Mouse (Mus musculus) megakaryocyte-erythroid progenitor cell, adult 5-6 weeks (primary cell): ENCODE measurements around the gene Atp2a1. TPM values are rescaled to one million over a fixed set of nuclear protein-coding genes. Genes with fewer than 3 reads are reported as not detected.

Source experiments
- ATAC-seq: replicated peaks from 2 replicates; pipeline ENCODE4 v1.8.0; 2016; ENCODE audit warnings: mild to moderate bottlenecking, inconsistent platforms; ENCODE audit not compliant: severe bottlenecking, poor library complexity, low FRiP score, low TSS enrichment
- total RNA-seq, 2 experiments: library from RNA; stranded (forward) in 1 of 2; stranded (reverse) in 1 of 2; fragments of 200-1000, 215-1000 nt in 1 of 2; fragments of >200 nt in 1 of 2; fragmentation: Nextera tagmentation in 1 of 2; gene quantifications; 2 replicates each; pipeline ENCODE4 v1.2.3; 2014 to 2017

Atp2a1 gene
- total RNA-seq, 2 experiments from 2014 or later, result 0.61 to 2.3 TPM

GRCm38 (mm10) chr7:126456382-126457266 lies 6.3 kb downstream of the Atp2a1 start:
- ATAC-seq, result peak; percentile 72

- no peak for ATAC-seq
These were observed 7.7 kb downstream of the Atp2a1 start for GRCm38 (mm10) chr7:126455242-126455641.

GRCm38 (mm10) chr7:126453861-126454260 lies 9.0 kb downstream of the Atp2a1 start:
- no peak for ATAC-seq

- no peak for ATAC-seq
These were observed 10.7 kb downstream of the Atp2a1 start for GRCm38 (mm10) chr7:126452244-126452643.

- no peak for ATAC-seq
These were observed 12.3 kb downstream of the Atp2a1 start for GRCm38 (mm10) chr7:126450641-126451040.

- ATAC-seq, result no peak
These were observed 12.9 kb downstream of the Atp2a1 start for GRCm38 (mm10) chr7:126449991-126450390.

- no peak for ATAC-seq
These were observed 14.4 kb downstream of the Atp2a1 start for GRCm38 (mm10) chr7:126448481-126448880.

- no peak for ATAC-seq
These were observed 16.7 kb downstream of the Atp2a1 start for GRCm38 (mm10) chr7:126446217-126446616.

GRCm38 (mm10) chr7:126445104-126445815 lies 17.6 kb downstream of the Atp2a1 start:
- ATAC-seq, result no peak

GRCm38 (mm10) chr7:126444536-126444935 lies 18.4 kb downstream of the Atp2a1 start:
- no peak for ATAC-seq

- ATAC-seq, result no peak
These were observed 18.9 kb downstream of the Atp2a1 start for GRCm38 (mm10) chr7:126443997-126444396.

GRCm38 (mm10) chr7:126440134-126440533 lies 22.8 kb downstream of the Atp2a1 start:
- ATAC-seq, result no peak

GRCm38 (mm10) chr7:126436851-126437250 lies 26.1 kb downstream of the Atp2a1 start:
- peak; percentile 83 for ATAC-seq

GRCm38 (mm10) chr7:126435801-126436200 lies 27.1 kb downstream of the Atp2a1 start:
- no peak for ATAC-seq

- ATAC-seq, result no peak
These were observed 28.2 kb downstream of the Atp2a1 start for GRCm38 (mm10) chr7:126434726-126435125.

- ATAC-seq, result no peak
These were observed 32.7 kb downstream of the Atp2a1 start for GRCm38 (mm10) chr7:126430167-126430566.

- peak; percentile 5; the same call in 1 of the 2 replicates for ATAC-seq
These were observed 33.4 kb downstream of the Atp2a1 start for GRCm38 (mm10) chr7:126429503-126429898.

GRCm38 (mm10) chr7:126428631-126429502 lies 34.0 kb downstream of the Atp2a1 start, which contains the start of gene Rabep2:
TSS of gene Rabep2 (plus strand) at chr7:126428759.
- peak; percentile 77 for ATAC-seq

- peak; percentile 25 for ATAC-seq
These were observed 34.8 kb downstream of the Atp2a1 start for GRCm38 (mm10) chr7:126428154-126428553.
